Mouse (Mus musculus): ENCODE data around the gene Gm21977. TPM values are rescaled to one million over a fixed set of nuclear protein-coding genes. Genes with fewer than 3 reads are reported as not detected.
"Not testable (repeated sequence)": the region's sequence is repeated elsewhere in the genome, so short reads cannot be mapped to it uniquely, and the experiment has no call there.

Gm21977 gene
- total RNA-seq (2021) = not detected

DNA sequence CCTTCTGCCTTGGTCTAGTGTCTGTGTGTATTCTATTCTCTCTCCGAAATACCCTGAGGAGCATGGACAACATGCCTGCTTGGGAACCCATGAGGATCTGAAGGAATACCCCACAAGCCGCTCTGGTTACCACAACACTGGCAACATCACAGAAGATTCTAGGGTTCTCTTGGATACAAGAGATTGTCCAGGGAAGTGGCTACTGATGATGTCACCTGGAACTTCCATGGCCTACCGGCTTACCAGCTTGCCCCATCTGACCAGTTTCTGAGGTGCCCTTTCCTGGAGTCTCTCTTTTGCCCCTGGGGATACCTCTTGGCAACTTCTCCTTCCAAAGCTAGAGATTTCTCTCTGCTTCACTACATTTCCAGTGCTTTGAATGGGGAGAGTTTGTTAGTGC is at the start of gene Gm21977:
Gm21977 (minus strand) TSS at position 101 of the 400 bp plus-strand sequence.
- intact Hi-C loops (cut with DNase I); DNase-seq (ENCODE audit: low spot score in 2 of 2): not testable (repeated sequence)

Other genes starting within 250 kb of the Gm21977 start
- not detected for gene Gm3633, start 211.6 kb downstream of the Gm21977 start, total RNA-seq (2021)
- not detected for gene Gm10378, start 197.5 kb downstream of the Gm21977 start, total RNA-seq (2021)
- not detected for gene Gm3015, start 84.7 kb downstream of the Gm21977 start, total RNA-seq (2021)
- gene Gm10377, start 55.5 kb downstream of the Gm21977 start, total RNA-seq (2021) = not detected
- not detected for gene Gm8082, start 140.1 kb upstream of the Gm21977 start, total RNA-seq (2021)
- not detected for gene Gm10376, start 162.2 kb upstream of the Gm21977 start, total RNA-seq (2021)
- not detected for gene Gm8094, start 223.2 kb upstream of the Gm21977 start, total RNA-seq (2021)
- under 1 TPM; 0.68 to 0.69 TPM for gene Gm8104, start 247.1 kb upstream of the Gm21977 start, total RNA-seq (2021)